Mouse (Mus musculus) kidney, adult 10 weeks (tissue): ENCODE data around the gene Kirrel. TPM values are rescaled to one million over a fixed set of nuclear protein-coding genes. Genes with fewer than 3 reads are reported as not detected.

Experiments
- polyA plus RNA-seq: library from polyadenylated mRNA; stranded (reverse); fragments of 350-450 nt; fragmentation: Illumina TruSeq; extraction: RNeasy Lipid Tissue Mini Kit (QIAGEN cat#74804); gene quantifications from one replicate; pipeline ENCODE4 v1.2.3, GENCODE M21; 2014; ENCODE audit warnings: low read depth, low replicate concordance

Kirrel gene
- 3.5 TPM for polyA plus RNA-seq

GRCm38 (mm10) chr3:87174096-87174768 is at the start of gene Kirrel:
Kirrel (minus strand) TSS chr3:87174747.

Other genes starting within 250 kb of the Kirrel start
- 5.8 TPM for gene Cd1d1, start 175.3 kb downstream of the Kirrel start, polyA plus RNA-seq
- not detected for gene Fcrls, start 89.0 kb upstream of the Kirrel start, polyA plus RNA-seq
- gene Cd5l, start 183.1 kb upstream of the Kirrel start, polyA plus RNA-seq, result not detected
- not detected for gene Fcrl1, start 201.6 kb upstream of the Kirrel start, polyA plus RNA-seq